Mouse (Mus musculus) skeletal muscle tissue, adult 2 months (tissue): ENCODE data around the gene Col26a1.

ENCODE experiments used
- DNase-seq: peaks from one replicate; pipeline ENCODE4 v3.0.0-alpha.2; 2012; ENCODE audit warnings: low read depth, low spot score

Gene Col26a1

GRCm38 (mm10) chr5:136882788-136883439 is at the start of gene Col26a1:
TSS of gene Col26a1 (minus strand) at chr5:136883209.
- no peak for DNase-seq

GRCm38 (mm10) chr5:136931896-136932295 is 48.9 kb upstream of the Col26a1 start:
- no peak for DNase-seq

GRCm38 (mm10) chr5:136929073-136929472 is 46.1 kb upstream of the Col26a1 start:
- DNase-seq: peak; percentile 77

GRCm38 (mm10) chr5:136923751-136924478 is 40.9 kb upstream of the Col26a1 start:
- DNase-seq: no peak

- no peak for DNase-seq
Measured at GRCm38 (mm10) chr5:136922830-136923229, 39.8 kb upstream of the Col26a1 start.

- DNase-seq: no peak
Measured at GRCm38 (mm10) chr5:136919546-136920301, 36.7 kb upstream of the Col26a1 start.

GRCm38 (mm10) chr5:136918655-136919472 is 35.9 kb upstream of the Col26a1 start:
- peak; percentile 63 for DNase-seq

GRCm38 (mm10) chr5:136917613-136918242 is 34.7 kb upstream of the Col26a1 start:
- DNase-seq: no peak

- no peak for DNase-seq
Measured at GRCm38 (mm10) chr5:136914183-136914582, 31.2 kb upstream of the Col26a1 start.

GRCm38 (mm10) chr5:136907991-136908857 is 25.2 kb upstream of the Col26a1 start, which contains the start of gene Ift22:
TSS of gene Ift22 (plus strand) at chr5:136908150.
- DNase-seq: peak; percentile 86

GRCm38 (mm10) chr5:136907587-136907986 is 24.6 kb upstream of the Col26a1 start:
- no peak for DNase-seq

- DNase-seq: no peak
Measured at GRCm38 (mm10) chr5:136905630-136906029, 22.6 kb upstream of the Col26a1 start.

- no peak for DNase-seq
Measured at GRCm38 (mm10) chr5:136904621-136905020, 21.6 kb upstream of the Col26a1 start.

- DNase-seq: no peak
Measured at GRCm38 (mm10) chr5:136895529-136895963, 12.5 kb upstream of the Col26a1 start.

- no peak for DNase-seq
Measured at GRCm38 (mm10) chr5:136894840-136895528, 12.0 kb upstream of the Col26a1 start.

GRCm38 (mm10) chr5:136888539-136889355 is 5.7 kb upstream of the Col26a1 start:
- no peak for DNase-seq

- no peak for DNase-seq
Measured at GRCm38 (mm10) chr5:136886957-136887356, 3.9 kb upstream of the Col26a1 start.

- DNase-seq: no peak
Measured at GRCm38 (mm10) chr5:136882055-136882787, 788 bp downstream of the Col26a1 start.
